Mouse (Mus musculus): ENCODE measurements around the gene Nim1k. TPM values are rescaled to one million over a fixed set of nuclear protein-coding genes. Genes with fewer than 3 reads are reported as not detected.

Gene Nim1k
- total and polyA plus RNA-seq, 3 experiments, result 0.03 TPM; not detected in 2

DNA sequence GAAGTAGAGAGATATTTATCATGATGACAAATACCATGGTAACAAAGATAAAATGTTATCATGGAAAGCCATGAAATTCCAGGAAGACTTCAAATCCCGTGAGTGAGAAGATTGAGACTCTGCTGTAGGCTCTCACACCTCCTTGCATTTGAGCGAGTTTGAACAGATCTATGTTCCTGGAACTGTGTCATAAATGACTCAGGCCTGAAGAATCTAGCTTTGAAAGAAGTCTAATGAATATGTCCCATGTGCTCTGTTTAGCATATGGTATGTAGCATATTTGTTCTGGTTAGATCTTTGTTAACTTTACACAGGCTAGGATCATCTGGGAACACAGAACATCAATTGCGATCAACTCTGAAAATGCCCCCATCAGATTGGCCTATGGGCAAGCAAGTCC is 33.2 kb downstream of the Nim1k start:
- Histone ChIP-seq H3K36me3 (ENCODE audit: control insufficient read depth in 1 of 2, insufficient read depth in 2 of 2, low read length in 2 of 2) (no peaks in the 10 kb centered on the region), H3K4me1 (ENCODE audit: control insufficient read depth in 1 of 2, insufficient read depth in 2 of 2, low read length in 2 of 2) (no peaks in the 10 kb centered on the region), H3K27me3 (ENCODE audit: control insufficient read depth in 1 of 2, insufficient read depth in 2 of 2, low read length in 2 of 2) (peaks cover 0 to under 1% of the 10 kb centered on the region in 2 experiments; a peak in 2 of 4 replicates), H3K27ac (ENCODE audit: control insufficient read depth, low read depth, low read length) (no peak overlapping the region), H3K9ac (ENCODE audit: control insufficient read depth, low read depth, low read length, poor library complexity, severe bottlenecking) (no peak overlapping the region), H3K79me2 (ENCODE audit: control insufficient read depth, insufficient read depth, low read length, poor library complexity) (no peaks in the 10 kb centered on the region), H3K9me3 (replicated peaks; ENCODE audit: insufficient read depth, low read length) (no peaks in the 10 kb centered on the region), H3K4me3 (ENCODE audit: control insufficient read depth in 1 of 2, insufficient read depth in 1 of 2, low read depth in 2 of 2, low read length in 2 of 2) (no peak overlapping the region)
- no peak for DNase-seq (ENCODE audit: low read depth, low spot score)
- TF ChIP-seq BHLHE40 (IDR thresholded peaks at IDR 0.05; ENCODE audit: borderline replicate concordance, low read depth, low read length) (no peak), UBTF (IDR thresholded peaks at IDR 0.05; ENCODE audit: borderline replicate concordance, insufficient read depth, low read depth, low read length) (no peak), CTCF (IDR thresholded peaks at IDR 0.05 in 2 of 3, conservative IDR thresholded peaks at IDR 0.05 in 1 of 3; ENCODE audit: control insufficient read depth in 1 of 3, insufficient read depth in 1 of 3, low read depth in 2 of 3, low read length in 3 of 3, poor library complexity in 1 of 3, severe bottlenecking in 1 of 3) (no peak), MEF2A (IDR thresholded peaks at IDR 0.05; ENCODE audit: extremely low read depth, insufficient replicate concordance, low read depth, low read length, poor library complexity, severe bottlenecking) (no peak), SMC3 (IDR thresholded peaks at IDR 0.05; ENCODE audit: low read depth, low read length) (no peak), MXI1 (IDR thresholded peaks at IDR 0.05; ENCODE audit: low read depth, low read length) (no peak), ZKSCAN1 (IDR thresholded peaks at IDR 0.05; ENCODE audit: low read depth, low read length) (no peak), POLR2AphosphoS2 (IDR thresholded peaks at IDR 0.05; ENCODE audit: low read length) (no peak), HCFC1 (IDR thresholded peaks at IDR 0.05; ENCODE audit: low read depth, low read length) (no peak), KAT2A (conservative IDR thresholded peaks at IDR 0.05; ENCODE audit: low read depth, low read length) (no peak), RCOR1 (IDR thresholded peaks at IDR 0.05; ENCODE audit: low read depth, low read length) (no peak), USF1 (IDR thresholded peaks at IDR 0.05; ENCODE audit: low read depth, low read length) (no peak), MAFK (IDR thresholded peaks at IDR 0.05; ENCODE audit: borderline replicate concordance, low read depth, low read length) (no peak), ZC3H11A (IDR thresholded peaks at IDR 0.05; ENCODE audit: low read depth, low read length) (no peak), USF2 (IDR thresholded peaks at IDR 0.05; ENCODE audit: borderline replicate concordance in 1 of 2, insufficient read depth in 1 of 2, low read depth in 1 of 2, low read length in 2 of 2) (no peak), ETS1 (IDR thresholded peaks at IDR 0.05; ENCODE audit: low read depth, low read length) (no peak), NRF1 (IDR thresholded peaks at IDR 0.05; ENCODE audit: insufficient read depth, low read depth, low read length, poor library complexity, severe bottlenecking) (no peak), CHD1 (IDR thresholded peaks at IDR 0.05; ENCODE audit: low read depth, low read length) (no peak)

- no peak for TF ChIP-seq SMC3 (IDR thresholded peaks at IDR 0.05; ENCODE audit: low read depth, low read length)
- TF ChIP-seq TBP (IDR thresholded peaks at IDR 0.05; ENCODE audit: low read depth, low read length), result no peak
- TF ChIP-seq MXI1 (IDR thresholded peaks at IDR 0.05; ENCODE audit: low read depth, low read length), result no peak
- TF ChIP-seq RCOR1 (IDR thresholded peaks at IDR 0.05; ENCODE audit: low read depth, low read length), result no peak
- TF ChIP-seq USF2 (IDR thresholded peaks at IDR 0.05; ENCODE audit: borderline replicate concordance in 1 of 2, insufficient read depth in 1 of 2, low read depth in 1 of 2, low read length in 2 of 2), result no peak
- TF ChIP-seq NRF1 (IDR thresholded peaks at IDR 0.05; ENCODE audit: insufficient read depth, low read depth, low read length, poor library complexity, severe bottlenecking), result no peak
- no peak for TF ChIP-seq KAT2A (conservative IDR thresholded peaks at IDR 0.05; ENCODE audit: low read depth, low read length)
- TF ChIP-seq CHD2 (IDR thresholded peaks at IDR 0.05; ENCODE audit: low read length), result no peak
- no peak for TF ChIP-seq CHD1 (IDR thresholded peaks at IDR 0.05; ENCODE audit: low read depth, low read length)
- TF ChIP-seq EP300 (IDR thresholded peaks at IDR 0.05; ENCODE audit: low read depth in 1 of 2, low read length in 2 of 2), result no peak
- TF ChIP-seq POLR2AphosphoS5 (IDR thresholded peaks at IDR 0.05; ENCODE audit: borderline replicate concordance, low read depth, low read length), result no peak
- TF ChIP-seq MAFK (IDR thresholded peaks at IDR 0.05; ENCODE audit: borderline replicate concordance, low read depth, low read length), result no peak
- no peak for TF ChIP-seq UBTF (IDR thresholded peaks at IDR 0.05; ENCODE audit: borderline replicate concordance, insufficient read depth, low read depth, low read length)
- no peak for TF ChIP-seq MAZ (IDR thresholded peaks at IDR 0.05; ENCODE audit: low read depth, low read length)
- no peak for TF ChIP-seq MYB (IDR thresholded peaks at IDR 0.05; ENCODE audit: low read depth, low read length)
- Histone ChIP-seq H3K36me3 (ENCODE audit: control insufficient read depth in 1 of 2, insufficient read depth in 2 of 2, low read length in 2 of 2) (no peaks in the 10 kb centered on the region), H3K9me3 (replicated peaks; ENCODE audit: insufficient read depth, low read length) (no peaks in the 10 kb centered on the region), H3K4me3 (ENCODE audit: control insufficient read depth in 1 of 2, insufficient read depth in 1 of 2, low read depth in 2 of 2, low read length in 2 of 2) (no peak overlapping the region), H3K79me2 (ENCODE audit: control insufficient read depth, insufficient read depth, low read length, poor library complexity) (no peaks in the 10 kb centered on the region), H3K9ac (ENCODE audit: control insufficient read depth, low read depth, low read length, poor library complexity, severe bottlenecking) (no peak overlapping the region), H3K4me1 (ENCODE audit: control insufficient read depth in 1 of 2, insufficient read depth in 2 of 2, low read length in 2 of 2) (no peaks in the 10 kb centered on the region; a peak in 1 of 4 replicates), H3K27me3 (ENCODE audit: control insufficient read depth in 1 of 2, insufficient read depth in 2 of 2, low read length in 2 of 2) (no peaks in the 10 kb centered on the region), H3K27ac (ENCODE audit: control insufficient read depth, low read depth, low read length) (no peak overlapping the region)
- DNase-seq (ENCODE audit: low read depth, low spot score), result no peak
Measured at GRCm38 (mm10) chr13:119716105-119716504, 39.6 kb downstream of the Nim1k start.
